Mouse (Mus musculus) Patski (cell line): Measurements from ENCODE around the gene Fam196b. TPM values are rescaled to one million over a fixed set of nuclear protein-coding genes. Genes with fewer than 3 reads are reported as not detected.

Experiments
- ATAC-seq: fragments of 100-300 bp; one replicate; pipeline ENCODE4 v1.8.0; 2021
- CTCF ChIA-PET: fragments of 350-600 bp; sonication (Branson Sonifier 250); formaldehyde crosslinking; loops from one replicate; lab custom pipeline; 2022; ENCODE audit warnings: inconsistent platforms; lab: Charles Lee
- POLR2A ChIA-PET: fragments of 350-600 bp; sonication (Branson Sonifier 250); formaldehyde crosslinking; loops from one replicate; lab custom pipeline; 2022; ENCODE audit warnings: antibody characterized with exemption, inconsistent platforms; lab: Charles Lee
- DNase-seq: peaks from one replicate; pipeline ENCODE4 v3.0.0-alpha.2; 2011; ENCODE audit warnings: low read depth, low spot score
- H3K27me3 ChIP-seq: fragments of 371-371 bp; one replicate; pipeline ENCODE4 v1.5.1; 2021
- CTCF ChIP-seq: fragments of 100-300 bp; IDR thresholded peaks from one replicate; pipeline ENCODE4 v1.5.1; 2021
- in situ Hi-C: fragments of 300-500 bp; cut with MboI; formaldehyde crosslinking; loops from 3 replicates; pipeline ENCODE4 v1.11.1; 2018; ENCODE audit warnings: low pct_unique_long_range_greater_than_20kb, mixed read lengths
- polyA plus RNA-seq: library from polyadenylated mRNA; unstranded; gene quantifications from one replicate; pipeline ENCODE4 v1.2.3, GENCODE M21; 2021

The Fam196b gene
- polyA plus RNA-seq, 1 experiment from 2014 or later: not detected

DNA sequence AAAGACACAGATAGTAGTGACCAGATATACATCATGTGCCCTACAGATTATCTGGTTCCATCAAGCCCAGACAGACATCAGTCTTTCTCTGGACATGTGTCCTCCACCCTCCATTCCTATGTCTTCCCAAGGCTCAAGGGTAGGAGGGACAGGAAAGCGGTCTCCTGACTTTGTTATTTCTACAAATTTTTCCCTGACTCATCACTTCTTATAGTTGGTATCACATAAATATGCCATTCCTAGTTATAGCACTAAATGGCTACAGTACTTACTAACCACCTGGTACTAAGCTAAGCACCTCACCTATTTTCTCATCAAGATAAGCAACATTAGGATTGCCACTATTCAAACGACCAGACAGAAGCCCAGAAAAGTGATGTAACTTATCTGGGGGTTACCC lies 123.8 kb downstream of the Fam196b start:
- in situ Hi-C loops: no loop called here
- ChIA-PET CTCF (no interaction called here), POLR2A (no interaction called here)
- no peak for TF ChIP-seq CTCF
- ATAC-seq (no peak), DNase-seq (no peak)
- H3K27me3 ChIP-seq: no peaks in the 10 kb centered on the region

DNA sequence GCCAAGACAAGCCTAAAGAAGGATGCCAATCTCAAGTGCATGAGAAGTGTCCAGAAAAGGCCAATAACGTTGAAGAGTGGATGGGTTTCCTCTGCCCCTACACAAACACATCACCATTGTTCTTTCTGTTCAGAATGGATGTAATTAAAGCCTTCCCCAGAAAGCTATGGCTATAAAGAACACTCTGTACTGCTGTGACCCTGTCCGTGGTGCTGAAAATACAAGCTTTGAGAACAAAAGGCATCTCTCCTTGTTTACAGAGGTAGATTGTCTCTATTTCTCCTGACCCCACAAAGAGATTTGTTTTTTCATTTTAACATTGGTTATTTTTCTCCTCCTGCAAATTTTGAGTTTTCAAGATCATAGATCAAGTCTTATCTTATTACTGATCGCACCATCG lies 133.3 kb downstream of the Fam196b start:
- in situ Hi-C loops: no loop called here
- H3K27me3 ChIP-seq: no peaks in the 10 kb centered on the region
- ChIA-PET CTCF (no interaction called here), POLR2A (no interaction called here)
- ATAC-seq (no peak), DNase-seq (no peak)
- TF ChIP-seq CTCF: no peak

DNA sequence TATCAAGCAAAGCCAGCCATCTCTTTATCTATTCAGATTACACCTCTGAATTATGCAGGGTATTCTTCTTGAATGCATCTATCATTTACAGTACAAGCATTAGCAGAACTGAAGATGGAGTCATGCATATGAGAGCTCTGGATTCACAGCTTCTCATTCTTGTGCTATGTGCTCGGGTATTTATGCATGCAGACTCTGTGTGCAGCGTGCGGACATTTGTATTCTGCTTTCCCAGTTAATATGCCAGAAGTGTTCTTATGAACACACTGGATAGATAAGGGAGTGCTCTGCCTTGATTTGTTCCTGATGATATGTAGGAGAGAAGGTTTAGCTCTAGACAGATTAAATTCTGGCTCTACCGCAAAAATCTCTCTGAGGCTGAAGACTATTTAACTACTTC lies 135.3 kb downstream of the Fam196b start:
- ChIA-PET CTCF (no interaction called here), POLR2A (no interaction called here)
- TF ChIP-seq CTCF: no peak
- H3K27me3 ChIP-seq: no peaks in the 10 kb centered on the region
- no peak for ATAC-seq
- in situ Hi-C loops: no loop called here
- DNase-seq: no peak

DNA sequence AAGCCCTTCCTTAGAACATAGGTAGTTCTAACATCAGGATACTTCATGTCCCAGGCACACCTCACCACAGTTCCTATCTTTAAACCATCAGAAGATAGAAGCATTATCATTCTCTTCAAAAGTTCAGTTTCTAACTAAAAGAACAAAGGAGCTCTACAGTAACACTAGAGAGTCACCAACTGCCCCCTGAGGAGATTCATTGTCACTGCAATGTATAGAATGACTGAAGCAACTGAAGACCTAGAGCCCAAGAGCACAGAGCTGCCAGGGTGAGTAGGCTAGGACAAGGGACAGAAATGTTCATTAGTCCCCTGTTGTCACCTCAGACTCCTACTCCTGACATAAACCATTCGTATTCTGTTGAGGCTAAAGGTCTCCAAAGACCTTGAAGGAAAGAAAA lies 152.4 kb downstream of the Fam196b start:
- in situ Hi-C loops: no loop called here
- TF ChIP-seq CTCF: no peak
- ChIA-PET CTCF (no interaction called here), POLR2A (no interaction called here)
- ATAC-seq: no peak
- H3K27me3 ChIP-seq: no peaks in the 10 kb centered on the region
- DNase-seq: no peak

DNA sequence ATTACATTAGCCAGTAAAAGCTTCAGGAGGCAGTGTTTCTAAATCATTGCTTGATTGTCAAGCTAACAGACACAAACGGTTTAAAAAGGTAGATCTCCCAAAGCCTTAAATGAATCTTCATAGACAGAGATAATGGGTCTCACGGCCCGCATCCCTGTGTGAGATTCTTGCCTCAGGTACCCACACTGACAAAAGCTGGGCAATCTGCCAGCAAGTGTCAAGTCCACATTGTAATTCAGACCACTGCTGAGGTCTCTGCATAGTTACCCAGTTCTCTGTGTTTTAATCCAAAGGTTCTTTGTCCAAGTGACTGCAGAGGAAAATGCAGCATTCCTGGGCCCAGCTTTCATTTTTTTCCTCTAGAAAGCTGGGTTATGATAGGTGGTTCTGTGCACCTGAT lies 153.9 kb downstream of the Fam196b start:
- ChIA-PET POLR2A (no interaction called here), CTCF (no interaction called here)
- H3K27me3 ChIP-seq: no peaks in the 10 kb centered on the region
- DNase-seq: no peak
- no peak for TF ChIP-seq CTCF
- in situ Hi-C loops: no loop called here
- no peak for ATAC-seq

DNA sequence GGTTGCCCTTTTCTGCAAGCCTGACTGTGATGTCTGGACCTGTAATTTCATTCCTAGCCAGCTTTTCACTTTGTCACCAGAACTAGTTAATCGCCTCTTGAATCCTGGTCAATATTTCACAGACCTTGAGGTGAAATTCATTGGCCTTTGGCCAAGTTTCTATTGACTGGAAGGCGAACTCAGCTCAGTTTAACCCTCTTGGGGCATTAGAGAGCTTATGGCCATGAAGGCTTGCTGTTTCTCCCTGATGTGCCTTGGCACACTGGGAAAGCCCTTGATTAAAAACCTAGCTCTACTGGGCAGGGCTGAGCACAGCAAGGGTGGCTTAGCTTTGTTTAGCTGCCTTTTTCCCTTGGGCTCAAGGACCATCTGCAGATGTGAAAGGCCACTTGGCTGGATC lies 155.2 kb downstream of the Fam196b start:
- H3K27me3 ChIP-seq: no peaks in the 10 kb centered on the region
- in situ Hi-C loops: no loop called here
- ATAC-seq: no peak
- ChIA-PET POLR2A (no interaction called here), CTCF (no interaction called here)
- DNase-seq: no peak
- no peak for TF ChIP-seq CTCF

Other genes with a start within 250 kb of the Fam196b start
- not detected for gene 4930469K13Rik, start 216.3 kb upstream of the Fam196b start, polyA plus RNA-seq
- not detected for gene Foxi1, start 106.7 kb upstream of the Fam196b start, polyA plus RNA-seq